Mouse (Mus musculus) bone marrow macrophage, adult 2 months (primary cell): ENCODE results near the gene Homer3. TPM values are rescaled to one million over a fixed set of nuclear protein-coding genes. Genes with fewer than 3 reads are reported as not detected.

Source experiments
- H3K27ac ChIP-seq: 2 replicates; pipeline ENCODE4 v1.5.1; 2012; ENCODE audit warnings: low read depth, low read length; ENCODE audit not compliant: insufficient read depth
- H3K4me1 ChIP-seq: 2 replicates; pipeline ENCODE4 v1.6.1; 2012; ENCODE audit warnings: low read length; ENCODE audit not compliant: control insufficient read depth, insufficient read depth
- H3K4me3 ChIP-seq: 2 replicates; pipeline ENCODE4 v1.5.1; 2012; ENCODE audit warnings: mild to moderate bottlenecking, low read length, moderate library complexity; ENCODE audit not compliant: insufficient read depth
- CTCF ChIP-seq: IDR thresholded peaks from 2 replicates; pipeline ENCODE4 v1.5.1; 2012; ENCODE audit warnings: low read depth, mild to moderate bottlenecking, low read length, moderate library complexity
- POLR2A ChIP-seq: IDR thresholded peaks from 2 replicates; pipeline ENCODE4 v1.6.1; 2012; ENCODE audit warnings: mild to moderate bottlenecking, low read depth, low read length, borderline replicate concordance
- polyA plus RNA-seq: library from polyadenylated mRNA; stranded (reverse); fragments of >200 nt; gene quantifications from 2 replicates; pipeline ENCODE4 v1.2.4, GENCODE M21; 2012; ENCODE audit not compliant: missing spikeins, insufficient read depth, insufficient read length

Homer3 gene
- polyA plus RNA-seq, 1 experiment, result 29.3 TPM

DNA sequence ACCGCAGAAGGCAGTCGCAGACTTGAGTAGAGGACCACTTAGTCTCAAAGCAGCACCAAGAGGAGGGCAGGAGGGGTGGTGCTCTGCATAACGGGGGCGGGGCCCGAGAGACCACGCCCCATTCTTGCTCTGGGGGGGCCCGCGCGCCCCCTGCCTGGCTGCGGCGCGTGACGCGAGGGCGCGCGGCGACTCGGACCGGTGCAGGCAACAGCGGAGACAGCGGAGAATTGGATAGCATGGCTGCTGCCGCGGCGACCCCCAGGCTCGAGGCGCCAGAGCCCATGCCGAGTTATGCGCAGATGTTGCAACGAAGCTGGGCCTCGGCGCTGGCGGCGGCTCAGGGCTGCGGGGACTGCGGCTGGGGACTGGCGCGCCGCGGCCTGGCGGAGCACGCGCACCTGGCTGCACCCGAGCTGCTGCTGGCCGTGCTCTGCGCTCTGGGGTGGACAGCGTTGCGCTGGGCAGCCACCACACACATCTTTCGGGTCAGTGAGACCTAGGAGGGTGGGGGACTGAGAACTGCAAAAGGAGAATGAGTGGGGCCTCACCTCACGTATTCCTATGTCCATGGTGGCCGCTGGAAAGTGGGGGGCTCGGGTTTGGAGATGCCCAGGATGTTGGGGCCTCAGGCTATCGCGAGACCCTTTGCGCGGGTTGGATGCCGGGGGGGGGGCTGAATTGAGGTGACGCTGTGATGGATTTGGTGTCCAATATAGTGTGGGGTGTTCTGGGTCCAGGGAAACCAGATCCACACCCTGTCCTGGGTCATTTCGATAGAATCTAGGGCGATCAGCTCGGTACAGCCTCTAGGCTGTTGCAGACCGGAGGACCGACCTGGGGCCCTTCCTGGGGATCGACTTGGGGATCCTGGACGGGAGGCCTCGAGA is 33.2 kb downstream of the Homer3 start, which contains the start of gene Cers1:
Gene Cers1 (plus strand): TSS at position 152 of the 887 bp plus-strand sequence.
- TF ChIP-seq POLR2A (no peak), CTCF (no peak)
- Histone ChIP-seq H3K27ac (no peak within 1 kb of the TSS), H3K4me3 (peak within 1 kb of the TSS; percentile 64), H3K4me1 (no peaks in the 10 kb centered on the region)

GRCm38 (mm10) chr8:70316511-70317504 is 34.2 kb downstream of the Homer3 start:
- Histone ChIP-seq H3K4me1 (no peaks in the 10 kb centered on the region), H3K4me3 (no peak overlapping the region), H3K27ac (no peak overlapping the region)
- no peak for TF ChIP-seq CTCF
- TF ChIP-seq POLR2A, result no peak

GRCm38 (mm10) chr8:70317872-70318271 is 35.2 kb downstream of the Homer3 start:
- no peak for TF ChIP-seq CTCF
- TF ChIP-seq POLR2A, result no peak
- Histone ChIP-seq H3K4me1 (no peaks in the 10 kb centered on the region), H3K4me3 (no peak overlapping the region), H3K27ac (no peak overlapping the region)

GRCm38 (mm10) chr8:70323716-70324115 is 41.1 kb downstream of the Homer3 start:
- Histone ChIP-seq H3K27ac (no peak overlapping the region), H3K4me1 (peaks cover 5% of the 10 kb centered on the region; the same call in 1 of the 2 replicates), H3K4me3 (no peak overlapping the region)
- TF ChIP-seq CTCF (no peak), POLR2A (no peak)

DNA sequence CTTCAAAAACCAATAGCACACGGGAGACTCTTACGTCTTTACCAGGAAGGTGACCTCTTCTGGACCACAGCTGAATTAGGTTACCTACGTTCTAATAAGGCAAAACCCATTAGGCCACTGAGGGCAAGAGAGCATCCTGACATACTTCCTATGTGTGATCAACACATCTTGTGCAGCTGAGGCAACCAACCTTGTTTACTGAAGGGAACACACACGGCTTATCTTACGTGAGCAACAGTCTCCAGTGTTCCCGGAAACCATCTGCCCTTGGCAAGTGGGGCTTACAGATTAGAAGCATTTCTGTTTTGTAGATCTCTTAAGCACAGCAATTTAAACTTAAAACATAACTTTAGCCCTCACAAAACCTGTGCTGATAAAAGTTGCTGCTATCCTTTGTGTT is 44.9 kb downstream of the Homer3 start:
- Histone ChIP-seq H3K4me1 (peaks cover 5% of the 10 kb centered on the region; the same call in 1 of the 2 replicates), H3K4me3 (no peak overlapping the region), H3K27ac (no peak overlapping the region)
- no peak for TF ChIP-seq POLR2A

GRCm38 (mm10) chr8:70329124-70329834 is 46.7 kb downstream of the Homer3 start, which contains the start of gene Gdf1:
TSS of gene Gdf1 (plus strand) at chr8:70329817.
- TF ChIP-seq CTCF (no peak), POLR2A (no peak)
- H3K4me3 ChIP-seq, result no peak within 1 kb of the TSS
- H3K27ac ChIP-seq, result no peak within 1 kb of the TSS
- peaks cover 5% of the 10 kb centered on the region; the same call in 1 of the 2 replicates for H3K4me1 ChIP-seq

DNA sequence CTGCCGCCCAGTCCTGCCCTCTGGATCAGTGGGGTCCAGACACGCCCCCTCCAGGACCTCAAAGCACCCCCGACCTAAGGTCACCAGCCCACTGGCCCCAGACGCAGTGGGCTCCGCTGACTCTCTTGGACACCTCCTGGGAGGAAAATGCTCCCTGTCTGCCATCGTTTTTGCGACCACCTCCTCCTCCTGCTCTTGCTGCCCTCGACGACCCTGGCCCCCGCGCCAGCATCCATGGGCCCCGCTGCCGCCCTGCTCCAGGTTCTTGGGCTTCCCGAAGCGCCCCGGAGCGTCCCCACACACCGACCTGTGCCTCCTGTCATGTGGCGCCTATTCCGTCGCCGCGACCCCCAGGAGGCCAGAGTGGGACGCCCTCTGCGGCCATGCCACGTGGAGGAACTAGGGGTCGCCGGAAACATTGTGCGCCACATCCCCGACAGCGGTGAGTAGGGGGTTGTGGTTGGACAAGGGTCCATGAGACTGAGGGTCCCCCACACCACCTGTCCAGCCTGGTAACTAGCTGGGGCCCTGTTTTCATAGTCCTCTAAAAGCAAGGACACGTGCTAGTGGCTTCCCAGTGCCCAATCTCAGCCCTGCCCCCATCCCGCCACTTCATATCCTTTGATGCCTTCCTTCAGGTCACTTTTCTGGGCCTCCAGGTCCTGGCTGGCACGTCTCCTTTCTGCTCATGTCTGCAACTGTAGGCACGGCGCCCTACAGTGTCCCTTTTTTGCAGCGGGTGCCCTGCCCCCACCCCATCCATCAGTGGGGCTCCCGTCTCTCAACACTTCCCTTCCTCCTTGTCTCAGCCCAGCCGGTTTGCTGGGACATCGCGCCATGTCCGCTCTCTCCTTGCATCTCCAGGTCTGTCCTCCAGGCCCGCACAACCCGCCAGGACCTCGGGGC is 47.5 kb downstream of the Homer3 start:
- Histone ChIP-seq H3K4me3 (no peak overlapping the region), H3K27ac (no peak overlapping the region), H3K4me1 (peaks cover 1% of the 10 kb centered on the region; the same call in 1 of the 2 replicates)
- TF ChIP-seq POLR2A, result no peak
- no peak for TF ChIP-seq CTCF

GRCm38 (mm10) chr8:70330741-70331364 is 48.2 kb downstream of the Homer3 start:
- no peak for TF ChIP-seq POLR2A
- TF ChIP-seq CTCF, result no peak
- Histone ChIP-seq H3K4me1 (no peaks in the 10 kb centered on the region), H3K4me3 (no peak overlapping the region), H3K27ac (no peak overlapping the region)

GRCm38 (mm10) chr8:70331526-70331925 is 48.9 kb downstream of the Homer3 start:
- Histone ChIP-seq H3K4me1 (no peaks in the 10 kb centered on the region), H3K27ac (no peak overlapping the region), H3K4me3 (no peak overlapping the region)
- TF ChIP-seq CTCF, result no peak
- no peak for TF ChIP-seq POLR2A
